Mouse (Mus musculus) heart, embryonic 16.5 days (tissue): Measurements from ENCODE around the gene Tspan9. TPM values are rescaled to one million over a fixed set of nuclear protein-coding genes. Genes with fewer than 3 reads are reported as not detected.

Experiments
- ATAC-seq: fragments of 200-750 bp; cut with Nextera tagmentation; replicated peaks from 2 replicates; pipeline ENCODE4 v1.8.0; 2017; ENCODE audit warnings: moderate number of reproducible peaks; ENCODE audit not compliant: insufficient read depth, low FRiP score; ENCODE audit errors: extremely low read depth
- H3K27ac ChIP-seq: fragments of 300-500 bp; sonication (generic); 2 replicates; pipeline ENCODE4 v1.5.1; 2014; ENCODE audit warnings: mild to moderate bottlenecking, low read length, control low read depth, moderate library complexity
- H3K27me3 ChIP-seq: fragments of 300-500 bp; sonication (generic); 2 replicates; pipeline ENCODE4 v1.6.1; 2014; ENCODE audit warnings: low read length, mixed read lengths; ENCODE audit not compliant: control insufficient read depth, insufficient read depth
- H3K36me3 ChIP-seq: fragments of 300-500 bp; sonication (generic); 2 replicates; pipeline ENCODE4 v1.6.1; 2014; ENCODE audit not compliant: control insufficient read depth, insufficient read depth
- H3K4me1 ChIP-seq: fragments of 300-500 bp; sonication (generic); 2 replicates; pipeline ENCODE4 v1.6.1; 2014; ENCODE audit warnings: low read length, mixed read lengths; ENCODE audit not compliant: control insufficient read depth, insufficient read depth
- H3K4me2 ChIP-seq: fragments of 300-500 bp; sonication (generic); 2 replicates; pipeline ENCODE4 v1.6.1; 2014; ENCODE audit warnings: low read depth, mild to moderate bottlenecking, control low read depth, low read length
- H3K4me3 ChIP-seq: fragments of 300-500 bp; sonication (generic); 2 replicates; pipeline ENCODE4 v1.5.1; 2014; ENCODE audit warnings: mild to moderate bottlenecking, control low read depth, low read length
- H3K9ac ChIP-seq: fragments of 300-500 bp; sonication (generic); 2 replicates; pipeline ENCODE4 v1.6.1; 2014; ENCODE audit warnings: low read length, control low read depth
- H3K9me3 ChIP-seq: fragments of 300-500 bp; sonication (generic); replicated peaks from 2 replicates; pipeline ENCODE4 v1.6.1; 2016; ENCODE audit warnings: low read length; ENCODE audit not compliant: control insufficient read depth
- WGBS: fragments of 180-500 bp; shearing (Covaris S2); extraction: QIAGEN DNeasy Blood & Tissue Kit; methylation state at CpG from one replicate; pipeline ENCODE4 v1.1.7; 2014; 5-methylcytosine and 5-hydroxymethylcytosine counted together
- microRNA-seq: library from miRNA; unstranded; fragments of <30 nt; microRNA quantifications from one replicate; pipeline ENCODE4, GENCODE M21; 2017
- polyA plus RNA-seq: library from polyadenylated mRNA; unstranded; fragments of >200 nt; fragmentation: Nextera tagmentation; extraction: Ambion mirVana; gene quantifications from 2 replicates; pipeline ENCODE4 v1.2.1, GENCODE M21; 2015

The Tspan9 gene
- polyA plus RNA-seq, 1 experiment from 2014 or later, result 138 TPM

DNA sequence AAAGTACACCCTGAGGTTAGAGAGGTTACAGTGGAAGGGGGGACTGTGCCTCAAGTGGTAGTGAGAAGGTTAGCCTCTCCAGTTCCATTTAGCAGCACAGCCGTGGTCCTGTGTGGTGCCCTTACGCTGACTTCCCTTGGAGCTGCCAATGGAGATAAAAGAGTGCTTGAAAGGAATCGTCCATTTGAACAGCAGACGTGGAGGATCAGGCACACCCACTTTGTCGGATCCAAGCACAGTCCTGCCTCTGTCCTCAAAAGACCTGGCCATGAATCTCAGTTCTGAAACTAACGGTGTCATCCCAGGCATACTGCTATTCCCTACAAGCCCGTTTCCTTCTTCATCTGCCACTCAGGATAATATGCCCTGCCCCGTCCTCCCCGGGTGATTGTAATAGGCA is 221.4 kb downstream of the Tspan9 start:
- Histone ChIP-seq H3K27me3 (peaks cover 10% of the 10 kb centered on the region; the same call in 1 of the 2 replicates), H3K4me1 (peaks cover 2% of the 10 kb centered on the region; the same call in 1 of the 2 replicates), H3K4me2 (no peak overlapping the region), H3K9ac (no peak overlapping the region), H3K36me3 (no peaks in the 10 kb centered on the region), H3K9me3 (no peaks in the 10 kb centered on the region), H3K27ac (no peak overlapping the region), H3K4me3 (no peak overlapping the region)
- WGBS, result 45% methylated on average over 9 of the region's 9 CpGs
- no peak for ATAC-seq

DNA sequence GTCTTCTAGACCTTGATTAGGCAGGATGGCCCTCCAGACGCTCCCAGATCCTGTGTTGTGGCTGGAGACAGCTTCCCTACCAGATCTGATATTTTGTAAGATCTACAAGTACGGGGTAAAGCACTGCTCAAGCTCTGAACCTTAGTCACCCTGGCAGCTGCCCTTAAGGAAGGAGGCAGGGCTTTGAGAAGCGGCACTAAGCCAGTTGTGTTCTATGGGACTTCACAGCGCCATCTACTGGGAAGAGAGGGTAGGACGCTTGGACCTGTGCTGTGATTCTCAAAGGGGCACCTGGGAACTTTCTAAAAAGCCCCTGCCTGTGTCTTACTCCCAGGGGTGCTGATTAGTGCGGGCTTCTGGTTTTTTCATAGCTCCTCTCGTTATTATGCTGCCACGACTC is 222.7 kb downstream of the Tspan9 start:
- Histone ChIP-seq H3K36me3 (no peaks in the 10 kb centered on the region), H3K27ac (no peak overlapping the region), H3K4me3 (no peak overlapping the region), H3K27me3 (peaks cover 8% of the 10 kb centered on the region; the same call in 1 of the 2 replicates), H3K4me1 (no peaks in the 10 kb centered on the region), H3K4me2 (no peak overlapping the region), H3K9ac (no peak overlapping the region), H3K9me3 (0 out of 2 replicates have a peak, but pooled peaks cover 2% of the 10 kb centered on the region)
- no peak for ATAC-seq
- 6% methylated on average over 8 of the region's 8 CpGs for WGBS

DNA sequence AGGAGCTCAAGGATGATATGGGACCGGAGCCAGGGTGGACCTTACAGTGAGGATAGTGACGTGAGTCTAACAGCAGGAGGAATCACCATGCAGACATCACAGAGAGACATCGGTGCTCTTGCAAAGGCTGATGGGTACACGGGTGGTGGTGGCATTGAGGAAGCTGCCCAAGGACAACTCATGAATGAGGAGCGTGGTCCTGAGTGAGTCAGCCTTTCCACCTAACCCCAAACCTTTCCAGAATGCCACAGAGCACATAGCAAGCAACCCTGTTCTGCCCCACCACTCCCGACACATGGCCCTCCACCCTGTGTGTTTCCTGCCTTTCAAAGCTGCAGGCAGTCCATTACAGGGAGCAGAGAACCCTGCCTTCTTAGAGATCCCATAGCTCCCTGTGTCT is 223.9 kb downstream of the Tspan9 start:
- no peak overlapping the region for H3K4me3 ChIP-seq
- peaks cover 8% of the 10 kb centered on the region; the same call in 1 of the 2 replicates for H3K27me3 ChIP-seq
- no peak for ATAC-seq
- no peak overlapping the region for H3K9ac ChIP-seq
- H3K9me3 ChIP-seq, result 0 out of 2 replicates have a peak, but pooled peaks cover 2% of the 10 kb centered on the region
- no peaks in the 10 kb centered on the region for H3K4me1 ChIP-seq
- no peaks in the 10 kb centered on the region for H3K36me3 ChIP-seq
- no peak overlapping the region for H3K4me2 ChIP-seq
- 71% methylated on average over 6 of the region's 6 CpGs for WGBS
- H3K27ac ChIP-seq, result no peak overlapping the region

DNA sequence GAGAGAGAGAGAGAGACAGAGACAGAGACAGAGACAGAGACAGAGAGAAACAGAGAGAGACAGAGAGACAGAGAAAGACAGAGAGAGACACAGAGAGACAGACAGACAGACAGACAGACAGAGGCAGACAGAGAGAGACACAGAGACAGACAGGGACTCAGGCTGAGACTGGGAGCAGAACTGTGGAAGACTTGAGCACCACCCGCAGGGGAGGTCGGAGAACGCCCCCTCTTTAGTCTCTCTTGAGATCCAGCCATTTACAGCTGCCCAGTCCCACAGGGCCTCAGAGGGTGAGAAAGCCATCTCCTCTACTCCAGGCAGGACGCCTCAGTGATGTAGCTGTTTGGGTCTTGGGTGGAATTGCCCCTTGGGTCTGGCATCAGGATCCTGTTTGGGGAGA is 225.7 kb downstream of the Tspan9 start:
- H3K27me3 ChIP-seq, result peaks cover 6% of the 10 kb centered on the region; the same call in 1 of the 2 replicates
- no peak overlapping the region for H3K4me3 ChIP-seq
- H3K9me3 ChIP-seq, result 0 out of 2 replicates have a peak, but pooled peaks cover 2% of the 10 kb centered on the region
- no peak overlapping the region for H3K9ac ChIP-seq
- no peaks in the 10 kb centered on the region for H3K4me1 ChIP-seq
- no peak overlapping the region for H3K27ac ChIP-seq
- H3K4me2 ChIP-seq, result no peak overlapping the region
- no peaks in the 10 kb centered on the region for H3K36me3 ChIP-seq
- 71% methylated on average over 4 of the region's 4 CpGs for WGBS
- ATAC-seq, result no peak

DNA sequence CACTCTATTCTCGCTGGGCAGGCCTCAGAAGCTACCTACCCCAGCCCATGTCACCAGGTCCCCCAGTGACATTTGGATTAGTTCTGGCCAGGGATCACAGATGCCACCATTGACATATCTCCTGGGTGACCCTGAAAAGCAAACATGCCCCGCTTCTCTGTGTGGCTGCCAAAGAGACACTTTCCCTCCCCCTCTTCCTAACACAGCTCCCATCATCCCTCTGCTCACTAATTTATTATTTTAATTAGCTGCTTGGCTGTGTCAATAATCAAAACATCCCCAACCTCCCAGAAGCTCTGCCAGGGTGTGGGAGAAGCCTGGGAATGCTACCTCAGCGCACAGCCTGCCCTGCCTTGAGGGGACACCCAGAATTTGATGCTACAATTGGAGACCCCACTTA is 226.4 kb downstream of the Tspan9 start:
- H3K36me3 ChIP-seq, result no peaks in the 10 kb centered on the region
- no peak overlapping the region for H3K4me3 ChIP-seq
- no peaks in the 10 kb centered on the region for H3K4me1 ChIP-seq
- no peak overlapping the region for H3K9ac ChIP-seq
- WGBS, result 74% methylated on average over 3 of the region's 3 CpGs
- no peak overlapping the region for H3K27ac ChIP-seq
- peaks cover 2% of the 10 kb centered on the region; the same call in 1 of the 2 replicates for H3K27me3 ChIP-seq
- no peak overlapping the region for H3K4me2 ChIP-seq
- H3K9me3 ChIP-seq, result 0 out of 2 replicates have a peak, but pooled peaks cover 2% of the 10 kb centered on the region
- no peak for ATAC-seq

DNA sequence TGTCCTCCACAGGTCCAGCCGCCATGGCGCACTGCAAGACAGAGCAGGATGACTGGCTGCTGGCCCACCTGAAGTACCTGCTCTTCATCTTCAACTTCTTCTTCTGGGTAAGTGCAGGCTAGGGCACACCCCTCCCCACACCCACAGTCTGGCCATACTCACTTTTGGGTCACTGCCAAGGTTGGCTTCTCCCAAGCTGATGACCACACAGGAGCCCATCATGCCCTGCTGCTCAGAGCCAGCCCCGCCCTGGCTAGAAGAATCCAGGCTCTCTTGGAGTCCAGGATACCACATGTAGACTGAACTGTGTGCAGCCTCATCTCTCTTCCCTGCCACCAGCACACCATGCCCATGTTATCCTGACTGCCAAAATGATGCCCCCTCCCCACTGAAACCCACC is 230.5 kb downstream of the Tspan9 start:
- H3K4me2 ChIP-seq, result no peak overlapping the region
- ATAC-seq, result no peak
- no peaks in the 10 kb centered on the region for H3K36me3 ChIP-seq
- no peaks in the 10 kb centered on the region for H3K4me1 ChIP-seq
- no peaks in the 10 kb centered on the region for H3K27me3 ChIP-seq
- H3K4me3 ChIP-seq, result no peak overlapping the region
- 0 out of 2 replicates have a peak, but pooled peaks cover 2% of the 10 kb centered on the region for H3K9me3 ChIP-seq
- no peak overlapping the region for H3K27ac ChIP-seq
- no peak overlapping the region for H3K9ac ChIP-seq
- WGBS, result 96% methylated on average over 3 of the region's 3 CpGs

DNA sequence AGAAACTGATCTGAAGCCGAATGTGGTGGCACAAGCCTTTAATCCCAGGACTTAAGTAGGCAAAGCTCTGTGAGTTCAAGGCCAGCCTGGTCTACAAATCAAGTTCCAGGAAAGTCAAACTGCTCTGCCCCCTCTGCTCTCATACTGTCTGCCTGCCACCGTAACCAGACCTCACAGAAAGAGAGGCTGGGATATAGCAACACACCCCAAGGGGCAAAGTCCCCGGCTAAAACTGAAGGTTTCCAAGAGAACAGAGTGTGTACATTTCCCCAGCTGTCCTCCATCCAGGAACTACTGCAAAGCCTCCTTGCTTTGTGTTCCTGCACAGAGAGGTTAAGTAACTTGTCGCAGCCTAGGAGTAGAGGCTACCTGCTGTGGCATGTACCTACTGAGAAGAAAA is 231.7 kb downstream of the Tspan9 start:
- 74% methylated on average over 4 of the region's 4 CpGs for WGBS

More for the DNA sequence above, 231.7 kb downstream of the Tspan9 start:
- H3K27me3 ChIP-seq, result no peaks in the 10 kb centered on the region
- H3K4me1 ChIP-seq, result no peaks in the 10 kb centered on the region
- H3K9me3 ChIP-seq, result 0 out of 2 replicates have a peak, but pooled peaks cover 2% of the 10 kb centered on the region
- no peak overlapping the region for H3K27ac ChIP-seq
- no peak overlapping the region for H3K4me2 ChIP-seq
- no peaks in the 10 kb centered on the region for H3K36me3 ChIP-seq
- ATAC-seq, result no peak
- no peak overlapping the region for H3K9ac ChIP-seq
- no peak overlapping the region for H3K4me3 ChIP-seq

Small RNAs within 50 kb of the gene (microRNA-seq; reads per million reads assigned to microRNA genes)
- gene Gm26338, result not detected

Other genes starting within 250 kb of the Tspan9 start
- 2.5 and 2.7 TPM in 2 replicates for gene Tead4, start 157.2 kb upstream of the Tspan9 start, polyA plus RNA-seq
- gene Tulp3, start 212.3 kb upstream of the Tspan9 start, polyA plus RNA-seq, result 11.0 and 11.1 TPM in 2 replicates
- 79.2 and 82.5 TPM in 2 replicates for gene Rhno1, start 219.3 kb upstream of the Tspan9 start, polyA plus RNA-seq
- 26.3 and 26.4 TPM in 2 replicates for gene Foxm1, start 219.4 kb upstream of the Tspan9 start, polyA plus RNA-seq
- 0.14 and 0.22 TPM in 2 replicates for gene Tex52, start 231.9 kb upstream of the Tspan9 start, polyA plus RNA-seq
- not detected in 2 replicates for gene Gm44596, start 231.9 kb upstream of the Tspan9 start, polyA plus RNA-seq